Mouse (Mus musculus) telencephalon, adult 2 months (tissue): Measurements from ENCODE around the gene Gm17651.

ENCODE experiments used
- DNase-seq: peaks from one replicate; pipeline ENCODE4 v3.0.0-alpha.2; 2011; ENCODE audit warnings: low read depth, low spot score

Gm17651 gene

DNA sequence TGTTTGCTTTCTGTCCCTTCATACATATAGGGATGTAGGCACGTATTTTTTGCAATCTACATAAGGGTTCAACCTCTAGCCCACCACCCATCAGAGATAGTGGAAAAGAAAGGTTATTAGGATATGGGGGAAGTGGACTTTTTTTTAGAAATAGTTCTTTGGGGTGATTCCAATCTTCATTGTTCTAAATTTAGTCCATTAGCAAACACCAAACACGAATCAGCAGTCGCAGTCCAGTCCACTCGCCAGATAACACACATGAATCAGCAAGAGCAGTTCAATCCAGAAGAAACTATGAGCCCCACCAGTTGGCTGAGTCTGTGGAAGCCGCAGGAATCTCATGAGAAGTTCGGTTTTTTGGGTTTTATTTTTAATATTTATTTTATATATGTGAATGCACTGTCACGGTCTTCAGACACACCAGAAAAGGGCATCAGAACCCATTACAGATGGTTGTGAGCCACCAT, at the start of gene Gm17651:
Gm17651 (minus strand) TSS at position 51 of the 467 bp plus-strand sequence.
- DNase-seq = no peak

DNA sequence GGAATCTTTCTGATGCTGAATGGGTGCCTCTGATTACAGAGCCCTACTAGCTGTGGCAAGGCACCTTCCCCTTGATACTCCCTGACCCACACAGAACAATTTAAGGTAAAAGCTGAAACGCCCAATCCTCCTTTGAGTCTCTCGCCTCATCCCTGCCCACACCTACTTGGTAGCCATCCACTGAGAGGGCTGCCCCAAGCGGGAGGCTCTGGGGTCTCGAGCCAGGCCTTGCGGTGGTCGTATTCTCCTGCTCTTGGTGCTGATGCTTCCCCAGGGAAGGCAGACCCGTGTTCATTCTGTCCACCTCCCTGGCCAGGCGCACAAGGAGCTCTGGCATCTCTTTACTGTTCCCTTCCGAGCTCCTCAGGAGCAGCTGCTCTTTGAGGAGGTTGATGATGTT, 44.6 kb upstream of the Gm17651 start:
- no peak for DNase-seq

GRCm38 (mm10) chr3:97715922-97716321, 41.4 kb upstream of the Gm17651 start:
- no peak for DNase-seq

DNA sequence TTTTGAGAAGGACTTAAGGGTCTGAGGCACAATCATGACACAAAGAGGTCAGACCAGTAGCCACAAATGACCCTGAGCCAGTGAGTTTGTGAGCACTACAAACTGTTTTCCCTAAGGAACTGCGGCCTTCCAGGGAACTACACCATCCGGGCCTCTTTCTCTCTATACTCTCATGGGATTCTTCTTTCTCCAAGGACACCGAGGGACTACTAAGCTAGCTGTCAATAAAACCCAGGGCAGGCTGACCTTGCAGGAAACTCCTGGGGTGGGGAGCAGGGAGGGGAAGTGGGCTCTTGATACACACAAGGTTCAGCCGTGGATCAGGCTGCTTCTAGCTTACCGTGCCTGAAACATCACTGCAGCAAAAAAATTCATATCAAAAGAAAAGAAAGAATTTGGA, 36.4 kb upstream of the Gm17651 start:
- no peak for DNase-seq

DNA sequence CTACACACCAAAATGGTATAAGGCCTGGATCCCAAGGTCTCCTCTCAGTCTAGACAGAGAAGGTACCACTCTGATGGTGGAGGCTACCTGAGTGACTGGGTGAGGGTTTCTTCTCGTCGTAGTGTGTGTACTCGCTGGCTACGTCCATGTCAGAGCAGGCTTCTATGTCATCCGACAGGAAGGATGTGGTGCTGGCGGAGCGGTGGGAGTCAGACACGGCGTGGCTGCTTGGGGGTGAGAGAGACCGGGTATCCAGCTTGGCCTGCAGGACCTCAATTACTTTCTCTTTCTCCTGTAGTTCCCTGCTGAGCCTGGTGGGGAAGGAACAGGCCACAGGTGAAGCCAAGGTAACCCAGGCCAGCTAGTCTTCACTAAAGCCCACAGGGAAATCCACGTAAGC, 35.6 kb upstream of the Gm17651 start:
- DNase-seq = no peak

DNA sequence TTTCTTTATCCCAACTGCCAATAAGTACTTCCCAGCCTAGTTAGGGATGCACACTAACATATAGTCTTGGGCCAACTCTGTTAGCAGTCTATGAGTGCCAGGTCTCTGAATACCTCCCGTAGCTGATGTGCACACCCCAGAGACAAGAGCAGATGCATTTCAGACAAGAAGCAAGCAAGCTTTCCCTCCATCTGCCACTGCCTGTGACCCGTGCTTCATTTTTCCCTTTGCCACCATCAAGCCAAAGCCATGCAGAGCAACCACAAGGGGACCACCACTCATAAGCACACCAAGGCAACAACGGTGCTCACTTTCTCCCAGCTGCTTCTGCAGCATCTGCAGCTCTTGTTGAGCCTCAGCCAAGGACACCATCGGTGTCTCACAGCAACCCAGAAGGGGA, 32.1 kb upstream of the Gm17651 start:
- no peak for DNase-seq

- no peak for DNase-seq
Observed at GRCm38 (mm10) chr3:97705508-97705907, 31.0 kb upstream of the Gm17651 start.

DNA sequence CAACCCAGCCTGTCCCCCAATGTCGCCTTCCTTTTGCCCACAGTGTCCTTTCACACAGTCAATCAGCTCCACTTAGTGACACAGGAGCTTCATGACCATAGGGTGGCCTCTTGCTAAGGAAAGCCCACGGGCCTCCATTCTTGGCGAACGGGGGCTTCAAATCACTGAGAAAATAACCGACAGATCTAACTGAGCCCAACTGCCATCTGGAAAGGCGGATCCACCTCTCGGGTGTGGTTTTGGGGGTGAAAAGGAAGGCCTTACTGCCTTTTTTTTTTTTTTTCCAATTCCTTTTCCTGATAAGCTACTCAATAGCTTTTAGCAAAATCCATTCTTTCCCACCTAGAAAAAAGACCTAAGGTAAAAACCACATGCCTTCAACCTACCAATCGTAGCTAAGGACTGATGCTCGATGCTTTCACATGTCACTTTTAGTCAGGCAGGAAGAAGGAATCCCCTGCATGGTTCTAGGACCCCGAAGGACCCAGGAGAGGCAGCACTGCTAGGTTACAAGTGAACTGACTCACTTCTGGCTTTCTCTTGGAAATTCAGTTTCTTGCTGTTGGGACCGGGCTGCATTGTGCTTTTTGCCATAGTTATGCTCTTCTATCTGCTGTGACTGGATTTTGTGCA, 28.1 kb upstream of the Gm17651 start:
- no peak for DNase-seq

GRCm38 (mm10) chr3:97701198-97701597, 26.7 kb upstream of the Gm17651 start:
- DNase-seq = no peak

DNA sequence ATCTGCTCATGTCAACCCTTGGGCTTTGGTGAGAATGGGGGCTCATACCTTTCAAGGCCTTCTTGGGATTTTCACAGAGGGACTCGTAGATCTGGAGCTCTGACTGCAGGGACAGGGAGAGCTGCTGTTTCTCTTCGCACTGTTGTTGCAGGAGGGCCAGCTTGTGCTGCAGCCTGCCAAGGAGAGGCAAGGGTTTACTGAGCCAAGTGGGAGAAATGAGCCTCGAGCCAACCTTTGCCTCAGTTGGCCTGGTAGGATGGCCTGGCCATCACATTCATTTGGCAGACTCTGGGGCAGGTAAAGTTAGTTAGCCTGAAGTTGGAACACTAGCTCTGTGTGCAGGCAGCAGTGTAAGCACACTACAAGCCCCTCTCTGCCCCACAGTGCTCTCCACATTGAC, 24.6 kb upstream of the Gm17651 start:
- no peak for DNase-seq

DNA sequence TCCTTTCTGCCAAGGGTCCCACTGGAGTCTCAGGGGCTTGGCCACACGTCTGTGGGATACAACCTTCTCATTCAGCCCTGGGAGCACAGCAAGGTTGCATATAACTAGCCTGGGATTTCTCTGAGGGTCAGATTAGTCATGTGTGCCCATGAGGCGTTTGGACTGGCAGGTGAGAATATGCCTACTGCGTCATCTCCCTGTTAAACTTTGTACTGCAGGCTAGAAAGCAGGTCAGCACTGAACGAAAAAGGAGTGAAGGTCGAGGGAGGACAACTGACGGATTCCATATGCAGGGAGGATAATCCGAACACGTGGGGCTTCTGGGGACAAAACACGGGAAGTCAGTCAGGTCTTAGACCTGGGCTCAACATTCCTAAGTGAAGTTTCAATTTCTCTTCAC, 22.8 kb upstream of the Gm17651 start:
- DNase-seq = no peak

DNA sequence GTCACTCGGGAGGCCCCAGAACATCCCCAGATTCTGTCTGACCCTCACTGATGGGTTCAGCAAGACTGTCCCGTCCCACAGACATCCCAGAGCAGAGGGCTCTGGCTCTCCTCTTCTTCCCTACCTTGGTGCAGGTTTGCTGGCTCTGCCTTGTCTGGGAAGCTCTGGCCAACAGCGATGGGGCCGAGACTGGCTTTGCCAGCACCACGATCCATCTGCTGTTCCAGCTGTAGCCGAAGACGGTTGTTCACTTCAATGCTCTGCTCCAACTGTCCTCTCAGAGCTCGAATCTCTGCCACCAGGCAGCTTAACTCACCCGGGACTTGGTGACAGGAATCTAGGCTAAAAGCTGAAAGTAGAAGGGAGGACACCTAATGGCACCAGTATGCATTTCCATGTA, 22.4 kb upstream of the Gm17651 start:
- DNase-seq = no peak

- DNase-seq = no peak
Observed at GRCm38 (mm10) chr3:97693806-97694205, 19.3 kb upstream of the Gm17651 start.

- DNase-seq = peak; percentile 63
Observed at GRCm38 (mm10) chr3:97691443-97692017, 17.0 kb upstream of the Gm17651 start.

- no peak for DNase-seq
Observed at GRCm38 (mm10) chr3:97690590-97690989, 16.1 kb upstream of the Gm17651 start.

DNA sequence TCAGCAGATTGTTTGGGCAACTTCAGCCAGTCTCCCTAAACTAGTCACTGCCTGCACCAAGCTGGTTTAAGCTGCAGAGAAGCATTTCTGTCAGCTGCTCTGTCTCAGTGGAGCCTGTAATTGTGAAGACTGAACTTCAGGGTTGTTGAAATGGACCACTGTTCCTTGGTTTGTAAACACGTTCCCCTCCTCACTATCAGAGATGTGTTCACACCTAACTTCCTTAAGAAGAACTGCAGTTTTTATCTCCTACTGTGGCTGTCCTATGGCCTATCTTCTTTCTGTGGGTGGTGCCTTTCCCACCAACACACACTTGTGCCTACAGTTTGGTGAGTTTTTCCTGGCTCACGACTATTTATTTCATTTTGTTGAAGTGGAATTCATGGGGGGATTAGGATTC, 14.8 kb upstream of the Gm17651 start:
- DNase-seq = no peak

GRCm38 (mm10) chr3:97686372-97687117, 12.1 kb upstream of the Gm17651 start:
- no peak for DNase-seq

- no peak for DNase-seq
Observed at GRCm38 (mm10) chr3:97683560-97684195, 9.2 kb upstream of the Gm17651 start.

DNA sequence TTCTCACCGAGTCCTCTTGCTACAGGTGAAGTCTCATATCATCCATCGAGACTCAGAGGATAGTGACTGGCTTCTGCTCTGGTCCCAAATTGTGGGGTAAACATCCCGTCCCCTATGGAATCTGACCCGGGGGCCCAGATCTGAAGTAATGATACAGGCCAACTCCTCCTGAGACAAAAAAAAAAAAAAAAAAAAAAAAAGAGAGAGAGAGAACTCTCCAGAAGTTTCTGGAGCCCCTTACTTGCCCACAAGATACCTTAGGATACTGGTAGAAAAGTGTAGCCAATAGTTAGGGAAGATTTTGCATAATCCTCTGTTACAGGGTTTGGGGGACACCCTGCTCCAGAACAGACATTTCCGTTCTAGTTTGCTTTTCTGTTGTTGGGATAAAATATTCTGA, 8.1 kb upstream of the Gm17651 start:
- no peak for DNase-seq

DNA sequence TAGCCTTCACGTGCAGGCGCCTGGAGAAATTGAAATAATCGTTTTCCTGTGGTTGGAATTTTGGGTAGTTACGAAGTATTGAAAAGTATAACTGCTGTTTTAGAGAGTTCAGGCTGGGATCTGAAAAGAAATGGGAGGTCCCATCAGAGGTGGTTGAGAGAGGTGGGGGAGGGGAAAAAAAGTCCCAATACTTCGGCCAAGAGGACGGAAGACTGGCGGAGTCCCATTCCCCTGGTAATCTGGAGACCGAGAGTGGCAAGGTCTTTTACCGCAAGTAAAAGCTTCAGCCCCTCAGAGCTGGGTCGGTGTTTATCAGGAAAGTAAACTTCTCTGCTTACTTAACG, 7.6 kb upstream of the Gm17651 start:
- no peak for DNase-seq

GRCm38 (mm10) chr3:97681321-97682158, 7.0 kb upstream of the Gm17651 start:
- no peak for DNase-seq
